Mouse (Mus musculus) limb, embryonic 11.5 days (tissue): ENCODE measurements around the gene Olfr481. TPM values are rescaled to one million over a fixed set of nuclear protein-coding genes. Genes with fewer than 3 reads are reported as not detected.

Experiments
- polyA plus RNA-seq: library from polyadenylated mRNA; unstranded; fragments of >200 nt; fragmentation: Nextera tagmentation; extraction: Ambion mirVana; gene quantifications from 2 replicates; pipeline ENCODE4 v1.2.1, GENCODE M21; 2014

Olfr481 gene
- polyA plus RNA-seq, 1 experiment from 2014 or later = not detected

Other genes with a start within 250 kb of the Olfr481 start
- gene Olfr470, start 232.4 kb upstream of the Olfr481 start, polyA plus RNA-seq = not detected in 2 replicates
- not detected in 2 replicates for gene Olfr472, start 182.0 kb upstream of the Olfr481 start, polyA plus RNA-seq
- not detected in 2 replicates for gene Olfr473, start 149.4 kb upstream of the Olfr481 start, polyA plus RNA-seq
- not detected in 2 replicates for gene Olfr474, start 125.2 kb upstream of the Olfr481 start, polyA plus RNA-seq
- gene Olfr476, start 115.1 kb upstream of the Olfr481 start, polyA plus RNA-seq = not detected in 2 replicates
- gene Olfr477, start 93.2 kb upstream of the Olfr481 start, polyA plus RNA-seq = not detected in 2 replicates
- gene Olfr478, start 45.9 kb upstream of the Olfr481 start, polyA plus RNA-seq = not detected in 2 replicates
- not detected in 2 replicates for gene Olfr479, start 29.2 kb upstream of the Olfr481 start, polyA plus RNA-seq
- not detected in 2 replicates for gene Olfr480, start 12.5 kb upstream of the Olfr481 start, polyA plus RNA-seq
- gene Olfr482, start 17.7 kb downstream of the Olfr481 start, polyA plus RNA-seq = 0.07 TPM in 1 of 2 replicates, not detected in the other
- not detected in 2 replicates for gene Olfr483, start 21.0 kb downstream of the Olfr481 start, polyA plus RNA-seq
- gene Olfr484, start 47.6 kb downstream of the Olfr481 start, polyA plus RNA-seq = not detected in 2 replicates
- gene Olfr485, start 80.0 kb downstream of the Olfr481 start, polyA plus RNA-seq = not detected in 2 replicates
- gene Olfr486, start 92.9 kb downstream of the Olfr481 start, polyA plus RNA-seq = not detected in 2 replicates
- gene Olfr487, start 134.8 kb downstream of the Olfr481 start, polyA plus RNA-seq = not detected in 2 replicates
- gene Olfr488, start 178.5 kb downstream of the Olfr481 start, polyA plus RNA-seq = not detected in 2 replicates
- not detected in 2 replicates for gene Olfr490, start 209.1 kb downstream of the Olfr481 start, polyA plus RNA-seq
- gene Olfr491, start 233.6 kb downstream of the Olfr481 start, polyA plus RNA-seq = not detected in 2 replicates
- gene Olfr492, start 243.8 kb downstream of the Olfr481 start, polyA plus RNA-seq = not detected in 2 replicates